Mouse (Mus musculus): Measurements from ENCODE around the gene Ssbp1.

The Ssbp1 gene

GRCm38 (mm10) chr6:40470916-40471719 is at the start of gene Ssbp1:
TSS of gene Ssbp1 (plus strand) at chr6:40471352.
- DNase-seq (ENCODE audit: low spot score in 2 of 2) = peak; percentile 74 to 84

DNA sequence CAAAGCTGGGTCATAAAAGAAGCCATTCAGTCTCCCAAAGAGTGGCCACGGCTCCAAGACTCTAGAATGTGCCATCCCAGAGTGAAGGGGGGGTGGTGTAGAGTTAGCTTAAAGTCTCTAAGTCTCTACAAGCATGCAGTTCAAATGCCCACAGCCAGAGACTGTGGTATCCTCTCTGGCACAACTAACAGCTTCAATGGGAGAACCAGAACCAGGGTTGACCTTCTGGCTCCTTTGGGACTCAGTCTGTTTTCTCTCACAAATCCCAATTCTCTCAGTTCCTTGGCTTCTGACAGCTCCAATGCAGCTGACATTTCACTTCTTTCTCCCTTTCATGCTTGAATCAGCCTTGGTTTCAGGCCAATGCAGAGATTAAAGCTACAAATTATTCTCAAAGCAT is 48.1 kb upstream of the Ssbp1 start:
- DNase-seq (ENCODE audit: low spot score in 2 of 2) = no peak

GRCm38 (mm10) chr6:40423774-40424173 is 47.4 kb upstream of the Ssbp1 start:
- DNase-seq (ENCODE audit: low spot score in 2 of 2) = peak in 1 of 2 experiments; percentile 30

- no peak for DNase-seq (ENCODE audit: low spot score in 2 of 2)
These were observed 43.7 kb upstream of the Ssbp1 start for GRCm38 (mm10) chr6:40427441-40427840.

DNA sequence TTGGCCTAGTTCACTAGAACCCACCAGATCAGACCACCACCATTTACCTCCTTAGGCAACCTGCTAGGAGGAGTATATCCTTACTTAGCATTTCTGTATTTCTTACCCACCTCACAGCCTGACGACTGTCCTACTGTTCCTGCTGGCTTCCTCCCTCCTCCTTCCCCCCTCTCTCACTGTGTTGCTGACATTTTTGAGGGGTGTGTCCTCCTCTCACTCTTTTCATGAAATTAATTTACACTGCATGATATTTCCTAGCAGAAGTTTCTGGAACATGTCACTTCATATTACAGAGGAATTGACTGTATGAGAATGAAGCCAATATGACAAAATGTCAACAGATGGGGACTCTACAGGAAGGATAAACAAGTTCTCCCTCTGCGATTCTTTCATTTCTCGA is 42.5 kb upstream of the Ssbp1 start:
- DNase-seq (ENCODE audit: low spot score in 2 of 2) = no peak

GRCm38 (mm10) chr6:40429521-40429931 is 41.6 kb upstream of the Ssbp1 start:
- DNase-seq (ENCODE audit: low spot score in 2 of 2) = no peak

GRCm38 (mm10) chr6:40430251-40430650 is 40.9 kb upstream of the Ssbp1 start:
- DNase-seq (ENCODE audit: low spot score in 2 of 2) = no peak

- no peak for DNase-seq (ENCODE audit: low spot score in 2 of 2)
These were observed 40.3 kb upstream of the Ssbp1 start for GRCm38 (mm10) chr6:40430878-40431277.

DNA sequence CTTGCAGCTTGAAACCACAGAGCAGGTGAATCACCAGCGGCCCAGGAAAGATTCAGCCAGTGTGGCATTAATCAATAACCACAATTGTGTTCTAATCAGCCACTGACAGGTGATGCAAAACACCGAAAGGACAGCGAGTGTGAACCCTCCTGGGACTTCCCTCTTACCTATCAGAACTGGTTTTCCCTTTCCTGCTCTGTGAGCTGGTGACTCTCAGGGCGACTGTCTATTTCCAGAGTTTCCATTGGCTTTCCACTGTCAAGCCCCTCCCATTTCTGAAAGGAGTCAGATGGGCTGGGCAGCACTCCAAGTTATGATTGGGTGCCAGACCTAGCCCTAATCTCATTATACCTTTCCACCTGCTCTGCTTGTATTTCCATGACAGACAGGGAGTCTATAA is 39.8 kb upstream of the Ssbp1 start:
- no peak for DNase-seq (ENCODE audit: low spot score in 2 of 2)

GRCm38 (mm10) chr6:40431812-40432211 is 39.3 kb upstream of the Ssbp1 start:
- no peak for DNase-seq (ENCODE audit: low spot score in 2 of 2)

GRCm38 (mm10) chr6:40432346-40433275 is 38.5 kb upstream of the Ssbp1 start:
- no peak for DNase-seq (ENCODE audit: low spot score in 2 of 2)

- no peak for DNase-seq (ENCODE audit: low spot score in 2 of 2)
These were observed 36.5 kb upstream of the Ssbp1 start for GRCm38 (mm10) chr6:40434697-40435096.

DNA sequence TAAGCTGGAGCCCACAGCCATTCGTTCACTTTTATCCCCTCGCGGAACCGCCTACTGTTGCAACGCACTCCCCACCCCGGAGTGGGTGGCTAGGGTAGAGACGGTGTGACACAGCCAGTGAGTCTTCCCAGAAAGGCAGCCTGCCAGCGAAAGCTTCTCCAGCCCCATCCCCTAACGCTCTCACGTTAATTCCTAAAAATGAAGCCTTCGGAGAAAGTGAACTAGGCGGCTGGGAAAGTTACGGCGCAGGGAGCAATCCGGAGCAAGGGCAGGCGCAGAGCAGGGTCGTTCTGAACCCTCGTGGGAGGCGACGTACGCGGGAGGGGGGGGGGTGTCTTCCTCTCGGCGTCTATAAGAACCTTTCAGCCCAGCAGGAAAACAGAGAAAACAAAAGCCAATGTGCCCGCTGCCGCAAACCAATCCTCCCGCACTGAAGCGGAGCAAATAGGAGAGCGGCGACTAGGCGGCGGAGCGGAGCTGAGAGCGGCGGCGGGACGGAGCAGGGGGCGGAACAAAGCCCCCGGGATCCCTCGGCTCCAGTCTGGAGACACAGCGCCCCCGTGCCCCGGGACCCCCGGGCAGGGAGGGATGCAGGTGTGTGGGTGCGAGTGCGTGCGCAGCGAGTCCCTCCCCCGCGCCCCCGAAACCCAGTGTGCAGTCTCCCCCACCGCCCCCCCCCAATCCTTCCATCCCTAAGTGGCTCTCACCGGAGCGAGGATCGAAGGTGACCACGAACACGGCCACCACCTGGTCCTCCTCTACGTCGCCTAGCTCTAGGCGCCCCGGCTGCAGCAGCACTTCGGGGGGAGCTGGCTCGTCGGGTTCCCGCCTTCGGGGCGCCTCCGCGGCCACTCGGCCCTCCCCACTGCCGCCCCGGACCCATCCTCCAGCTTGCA is 35.8 kb upstream of the Ssbp1 start:
- no peak for DNase-seq (ENCODE audit: low spot score in 2 of 2)

DNA sequence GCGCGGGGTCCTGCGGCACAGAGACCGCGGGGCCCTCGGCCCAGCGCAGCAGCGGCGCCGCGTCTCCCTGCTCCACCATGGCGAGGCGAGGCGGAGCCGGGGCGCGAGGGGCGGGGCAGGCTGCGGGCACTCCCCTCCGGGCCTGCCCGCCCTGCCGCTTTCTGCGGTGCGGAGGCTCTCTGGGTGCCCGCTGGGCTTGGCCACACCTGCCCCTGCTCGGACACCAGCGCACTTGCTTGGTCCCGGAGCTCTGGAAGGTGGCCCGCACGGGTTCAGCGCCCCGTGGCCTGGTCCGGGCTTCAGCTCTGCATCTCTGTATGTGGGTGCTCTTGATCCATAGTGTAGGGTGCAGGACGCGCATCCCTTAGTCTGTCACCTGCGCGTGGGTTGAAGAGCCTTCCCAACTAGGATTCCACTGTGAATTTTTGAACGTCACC is 35.1 kb upstream of the Ssbp1 start, which contains the start of gene E330009J07Rik:
Gene E330009J07Rik, minus strand, starts transcription at position 89 of the 437 bp plus-strand sequence.
- DNase-seq (ENCODE audit: low spot score in 2 of 2) = peak; percentile 58 to 73

DNA sequence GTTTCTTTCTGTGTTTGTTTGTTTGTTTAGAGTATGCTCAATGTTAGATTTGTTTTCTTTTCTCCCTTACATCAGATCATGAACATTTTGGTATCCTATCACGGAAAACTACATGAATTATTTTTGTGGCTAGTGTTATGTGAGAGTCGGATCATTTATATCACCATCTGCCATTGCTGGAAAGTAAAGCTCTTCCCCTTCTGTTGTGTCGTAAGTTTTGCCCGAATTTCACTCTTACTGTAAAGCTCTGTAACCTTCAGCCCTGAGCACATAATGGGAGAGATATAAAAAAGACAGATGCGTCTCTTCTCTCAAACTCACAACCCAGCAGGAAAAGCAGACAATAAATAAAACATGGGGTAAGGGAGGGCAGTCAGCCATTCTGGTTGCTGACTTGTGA is 32.2 kb upstream of the Ssbp1 start, which contains the start of gene Wee2:
Gene Wee2, plus strand, starts transcription at position 153 of the 400 bp plus-strand sequence.
- DNase-seq (ENCODE audit: low spot score in 2 of 2) = no peak

DNA sequence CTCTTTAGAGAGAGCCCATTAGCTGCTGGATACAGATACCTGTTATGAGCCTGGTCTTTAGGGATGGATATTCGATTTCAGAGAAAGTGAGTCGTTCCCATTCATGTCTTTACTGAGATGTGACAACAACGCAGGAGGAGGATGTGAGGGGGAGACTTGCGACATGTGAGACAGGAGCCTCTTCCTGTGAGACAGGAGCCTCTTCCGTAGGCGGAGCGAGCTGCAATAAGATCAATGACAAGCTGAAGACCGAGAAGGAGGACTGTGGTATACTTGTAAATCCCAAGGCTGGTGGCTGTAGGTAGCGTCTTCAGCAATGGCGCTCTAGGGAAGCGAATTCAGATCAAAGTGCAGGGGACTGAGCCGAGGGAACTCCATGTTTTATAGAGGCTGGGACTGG is 31.4 kb upstream of the Ssbp1 start:
- no peak for DNase-seq (ENCODE audit: low spot score in 2 of 2)

DNA sequence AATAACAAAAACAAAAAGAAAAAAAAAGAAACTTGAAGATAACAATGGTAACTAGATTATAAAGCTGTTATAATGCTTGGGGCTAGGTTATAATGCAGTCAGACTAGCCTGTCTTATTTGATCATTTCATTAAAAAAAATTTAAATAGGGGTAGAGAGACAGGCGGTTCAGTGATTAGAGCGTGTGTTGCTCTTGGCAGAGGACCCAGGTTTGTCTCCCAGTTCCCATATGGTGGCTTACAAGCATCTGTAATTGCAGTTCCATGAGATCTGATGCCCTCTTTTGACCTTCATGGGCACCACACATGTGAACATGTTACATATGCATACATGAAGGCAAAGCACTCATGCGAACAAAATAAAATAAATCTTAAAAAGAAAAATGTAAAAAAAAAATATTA is 29.9 kb upstream of the Ssbp1 start:
- DNase-seq (ENCODE audit: low spot score in 2 of 2) = no peak

- DNase-seq (ENCODE audit: low spot score in 2 of 2) = no peak
These were observed 29.4 kb upstream of the Ssbp1 start for GRCm38 (mm10) chr6:40441755-40442154.

GRCm38 (mm10) chr6:40443281-40443928 is 27.7 kb upstream of the Ssbp1 start:
- no peak for DNase-seq (ENCODE audit: low spot score in 2 of 2)

DNA sequence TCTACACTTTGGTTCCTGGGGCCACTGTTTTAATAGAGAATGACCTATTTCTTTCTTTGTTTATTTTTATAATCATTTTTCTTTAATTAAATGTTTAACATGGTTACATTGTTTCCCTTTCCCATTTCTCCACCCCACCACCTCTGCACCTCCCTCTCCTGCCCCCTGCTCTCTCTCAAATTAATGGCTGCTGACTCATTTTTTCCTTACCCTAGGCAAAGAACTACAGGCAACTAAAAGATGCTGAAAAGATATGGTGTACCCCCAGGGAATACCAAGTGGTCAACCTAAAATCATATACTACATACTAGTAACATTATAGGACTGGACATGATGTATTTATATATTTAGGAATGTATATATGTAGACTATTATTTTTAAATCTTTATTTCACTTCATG is 22.5 kb upstream of the Ssbp1 start:
- no peak for DNase-seq (ENCODE audit: low spot score in 2 of 2)

All from spleen, postnatal 14 days (tissue).